Mouse (Mus musculus) inflammation-experienced regulatory T-cells, adult 16 weeks (primary cell): ENCODE results near the gene Timm8b. TPM values are rescaled to one million over a fixed set of nuclear protein-coding genes. Genes with fewer than 3 reads are reported as not detected.

Experiments used
- polyA plus RNA-seq: library from polyadenylated mRNA; unstranded; fragments of 100-300 nt; shearing (Covaris generic); gene quantifications from one replicate; pipeline ENCODE4 v1.2.1, GENCODE M21; 2017

Timm8b gene
- polyA plus RNA-seq, result 95.1 TPM

DNA sequence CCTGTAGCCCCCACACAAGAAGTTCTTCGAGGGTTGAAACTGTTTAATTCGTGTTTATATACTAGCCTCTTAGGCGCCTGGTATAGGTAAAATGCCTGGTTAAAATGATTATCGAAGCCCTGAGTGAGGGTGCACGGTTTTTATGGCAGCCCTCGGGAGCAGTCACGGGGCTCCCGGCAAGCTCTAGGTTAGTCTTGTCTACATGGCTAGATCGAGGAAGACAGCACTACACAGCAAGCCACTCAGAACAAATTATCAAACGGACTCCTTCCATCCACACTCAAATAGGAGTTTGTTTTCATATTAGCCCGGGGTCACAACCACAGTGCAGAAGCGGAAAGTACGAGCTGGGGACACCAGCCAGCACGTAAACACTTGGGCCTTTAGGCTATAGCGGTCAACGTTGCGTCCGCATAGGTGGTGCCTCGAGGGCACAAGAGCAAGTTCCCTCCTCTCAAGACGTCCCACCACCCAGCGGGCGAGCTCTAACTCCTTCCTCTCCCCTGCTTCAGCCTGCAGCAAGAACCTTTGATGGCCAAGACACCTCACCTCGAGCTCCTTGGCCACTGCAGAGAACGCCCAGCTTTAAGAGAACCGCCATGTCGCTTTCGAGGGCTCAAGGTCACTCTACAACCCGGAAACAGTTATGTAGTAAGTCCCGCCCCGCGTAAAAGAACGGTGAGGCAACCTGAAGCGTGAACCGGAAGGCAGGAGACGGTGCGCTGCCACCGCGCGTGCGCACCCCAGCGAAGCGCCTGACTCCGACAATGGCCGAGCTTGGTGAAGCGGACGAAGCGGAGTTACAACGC is at the start of gene Timm8b, which contains the start of gene Sdhd:
TSS of gene Timm8b (plus strand) at position 722 of the 809 bp plus-strand sequence.
TSS of gene Sdhd (minus strand) at position 624 of the 809 bp plus-strand sequence.

DNA sequence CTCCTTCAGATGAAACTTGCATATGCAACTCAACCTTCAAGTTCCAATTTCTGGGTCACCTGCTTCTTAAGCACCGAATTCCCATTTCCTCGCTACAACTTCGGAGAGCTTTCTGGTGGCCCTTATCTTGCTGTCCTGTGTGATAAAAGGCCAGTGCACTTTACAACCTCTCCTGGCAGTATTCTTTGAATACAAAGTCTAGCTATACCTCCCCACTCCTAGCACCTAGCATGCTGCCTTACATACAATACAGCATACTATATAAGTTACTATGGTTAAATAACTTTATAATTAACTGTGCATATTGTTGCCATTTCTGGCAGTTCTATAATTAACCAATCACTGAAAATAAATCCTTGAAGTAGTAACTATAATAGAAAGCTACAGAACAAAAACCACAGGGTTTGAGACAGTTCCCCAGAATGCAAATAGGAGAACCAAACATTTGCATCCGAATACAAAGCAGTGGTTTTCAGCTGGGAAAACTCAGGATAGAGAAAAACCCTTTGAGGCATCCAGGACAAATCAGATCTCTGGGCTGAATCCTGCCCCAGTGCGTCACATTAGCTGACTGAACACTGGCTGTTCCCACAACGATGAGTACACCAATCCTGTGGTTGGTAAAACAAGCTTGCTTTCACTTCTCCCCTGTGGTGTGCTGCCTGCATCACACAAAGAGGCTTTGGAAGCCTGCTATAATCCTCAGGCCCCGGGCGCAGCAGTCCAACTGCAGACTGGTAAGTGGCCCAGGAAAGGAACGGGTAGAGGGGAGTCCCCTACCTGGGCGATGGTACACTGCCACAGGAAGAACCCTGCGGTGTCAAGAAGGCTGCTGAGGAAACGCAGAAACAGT is 49.2 kb upstream of the Timm8b start, which contains the start of gene Il18:
TSS of gene Il18 (plus strand) at position 587 of the 853 bp plus-strand sequence.

GRCm38 (mm10) chr9:50555094-50555446 is 48.6 kb upstream of the Timm8b start, which contains the start of gene Bco2:
Gene Bco2, minus strand, starts transcription at chr9:50555181.

GRCm38 (mm10) chr9:50561145-50561917 is 42.4 kb upstream of the Timm8b start, which contains the start of gene Tex12:
Gene Tex12, minus strand, starts transcription at chr9:50561325.

GRCm38 (mm10) chr9:50616766-50617603 is 13.3 kb downstream of the Timm8b start, which contains the start of the genes Pih1d2 and Nkapd1:
Gene Pih1d2, plus strand, starts transcription at chr9:50617321.
Gene Nkapd1, minus strand, starts transcription at chr9:50617464.

Other genes with a start within 250 kb of the Timm8b start
- gene Plet1, start 109.4 kb upstream of the Timm8b start, polyA plus RNA-seq, result not detected
- 154 TPM for gene Pts, start 75.2 kb upstream of the Timm8b start, polyA plus RNA-seq
- 7.0 TPM for gene Il18, start 49.1 kb upstream of the Timm8b start, polyA plus RNA-seq
- gene Bco2, start 48.7 kb upstream of the Timm8b start, polyA plus RNA-seq, result 1.7 TPM
- not detected for gene Tex12, start 42.6 kb upstream of the Timm8b start, polyA plus RNA-seq
- 183 TPM for gene Sdhd, start 98 bp upstream of the Timm8b start, polyA plus RNA-seq
- 0.40 TPM for gene Pih1d2, start 13.4 kb downstream of the Timm8b start, polyA plus RNA-seq
- gene Nkapd1, start 13.6 kb downstream of the Timm8b start, polyA plus RNA-seq, result 19.4 TPM
- 48.1 TPM for gene Dlat, start 55.9 kb downstream of the Timm8b start, polyA plus RNA-seq
- 0.33 TPM for gene Dixdc1, start 135.6 kb downstream of the Timm8b start, polyA plus RNA-seq
- not detected for gene 2310030G06Rik, start 142.6 kb downstream of the Timm8b start, polyA plus RNA-seq
- not detected for gene Cryab, start 147.4 kb downstream of the Timm8b start, polyA plus RNA-seq
- not detected for gene Hspb2, start 148.4 kb downstream of the Timm8b start, polyA plus RNA-seq
- 9.5 TPM for gene Fdxacb1, start 164.3 kb downstream of the Timm8b start, polyA plus RNA-seq
- gene Alg9, start 171.1 kb downstream of the Timm8b start, polyA plus RNA-seq, result 10.9 TPM
- gene 1110032A03Rik, start 171.6 kb downstream of the Timm8b start, polyA plus RNA-seq, result 20.7 TPM
- gene Ppp2r1b, start 241.4 kb downstream of the Timm8b start, polyA plus RNA-seq, result 91.9 TPM